Mouse (Mus musculus): Measurements from ENCODE around the gene Dnm3. TPM values are rescaled to one million over a fixed set of nuclear protein-coding genes. Genes with fewer than 3 reads are reported as not detected.

The Dnm3 gene
- polyA plus RNA-seq, 1 experiment: 3.0 TPM

DNA sequence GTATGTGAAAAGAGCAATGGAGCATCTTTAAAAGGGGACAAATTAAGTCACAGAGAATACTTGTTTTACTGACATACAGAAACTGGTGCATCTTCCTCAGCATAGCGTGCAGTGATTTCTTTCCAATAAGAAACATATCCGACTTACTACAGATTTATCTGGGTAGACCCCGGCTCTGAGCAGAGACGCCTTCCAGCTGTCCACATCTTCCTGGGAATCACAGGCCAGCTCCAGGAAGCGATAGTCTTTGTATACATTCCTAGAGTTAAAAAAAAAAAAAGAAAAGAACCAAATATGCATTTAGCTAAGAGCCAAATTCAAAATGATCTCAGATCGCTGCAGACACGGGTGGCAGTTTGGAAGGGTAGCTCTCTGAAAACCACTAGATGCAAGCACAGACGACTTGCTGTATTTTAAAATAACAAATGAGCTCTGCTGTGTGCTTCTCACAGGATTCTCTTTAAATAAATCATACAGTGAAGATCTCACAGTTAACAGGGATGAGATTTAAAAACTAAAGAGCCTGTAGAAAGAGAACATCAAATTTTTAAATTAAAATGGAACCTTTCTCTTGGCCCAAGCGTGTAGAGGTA is 393.9 kb downstream of the Dnm3 start:
- Histone ChIP-seq H3K36me3 (ENCODE audit: control insufficient read depth, insufficient read depth) (no peaks in the 10 kb centered on the region), H3K4me3 (no peak overlapping the region), H3K79me2 (ENCODE audit: control insufficient read depth, insufficient read depth) (no peaks in the 10 kb centered on the region), H3ac (ENCODE audit: control insufficient read depth, insufficient read length) (no peak overlapping the region), H3K27me3 (ENCODE audit: control insufficient read depth, insufficient read depth, insufficient read length) (no peaks in the 10 kb centered on the region), H3K4me2 (ENCODE audit: low read depth) (no peak overlapping the region)
- no peak for TF ChIP-seq MYOD1 (IDR thresholded peaks at IDR 0.05; ENCODE audit: control insufficient read depth in 1 of 3, insufficient read length in 2 of 3, low read depth in 2 of 3)
- no peak for TF ChIP-seq E2F4 (IDR thresholded peaks at IDR 0.05; ENCODE audit: insufficient read depth)
- TF ChIP-seq USF1 (IDR thresholded peaks at IDR 0.05; ENCODE audit: low read depth): no peak
- TF ChIP-seq REST (IDR thresholded peaks at IDR 0.05; ENCODE audit: insufficient read depth, insufficient read length): no peak
- TF ChIP-seq CEBPB (IDR thresholded peaks at IDR 0.05; ENCODE audit: insufficient read depth, poor library complexity, severe bottlenecking): no peak
- TF ChIP-seq SRF (IDR thresholded peaks at IDR 0.05; ENCODE audit: control insufficient read depth, insufficient read length, low read depth): no peak
- TF ChIP-seq TCF3 (IDR thresholded peaks at IDR 0.05; ENCODE audit: insufficient read length, low read depth): no peak
- TF ChIP-seq MYOG (IDR thresholded peaks at IDR 0.05; ENCODE audit: control insufficient read depth in 1 of 3, insufficient read depth in 1 of 3, insufficient read length in 2 of 3, low read depth in 2 of 3): no peak
- no peak for TF ChIP-seq TCF12 (IDR thresholded peaks at IDR 0.05; ENCODE audit: insufficient read depth, poor library complexity, severe bottlenecking)
- no peak for TF ChIP-seq POLR2A (IDR thresholded peaks at IDR 0.05; ENCODE audit: insufficient read length, low read depth)
- TF ChIP-seq MAX (IDR thresholded peaks at IDR 0.05; ENCODE audit: low read depth): no peak
- TF ChIP-seq POLR2AphosphoS2 (IDR thresholded peaks at IDR 0.05; ENCODE audit: insufficient read length, low read depth): no peak

- Histone ChIP-seq H3K4me2 (ENCODE audit: low read depth) (no peak overlapping the region), H3K36me3 (ENCODE audit: control insufficient read depth, insufficient read depth) (no peaks in the 10 kb centered on the region), H3K4me3 (no peak overlapping the region), H3K27me3 (ENCODE audit: control insufficient read depth, insufficient read depth, insufficient read length) (no peaks in the 10 kb centered on the region), H3K79me2 (ENCODE audit: control insufficient read depth, insufficient read depth) (no peaks in the 10 kb centered on the region), H3ac (ENCODE audit: control insufficient read depth, insufficient read length) (no peak overlapping the region)
- TF ChIP-seq CEBPB (IDR thresholded peaks at IDR 0.05; ENCODE audit: insufficient read depth, poor library complexity, severe bottlenecking) (no peak), MYOG (IDR thresholded peaks at IDR 0.05; ENCODE audit: control insufficient read depth in 1 of 3, insufficient read depth in 1 of 3, insufficient read length in 2 of 3, low read depth in 2 of 3) (no peak), E2F4 (IDR thresholded peaks at IDR 0.05; ENCODE audit: insufficient read depth) (no peak), REST (IDR thresholded peaks at IDR 0.05; ENCODE audit: insufficient read depth, insufficient read length) (no peak), MAX (IDR thresholded peaks at IDR 0.05; ENCODE audit: low read depth) (no peak), POLR2AphosphoS2 (IDR thresholded peaks at IDR 0.05; ENCODE audit: insufficient read length, low read depth) (no peak), TCF12 (IDR thresholded peaks at IDR 0.05; ENCODE audit: insufficient read depth, poor library complexity, severe bottlenecking) (no peak), POLR2A (IDR thresholded peaks at IDR 0.05; ENCODE audit: insufficient read length, low read depth) (no peak), USF1 (IDR thresholded peaks at IDR 0.05; ENCODE audit: low read depth) (no peak), SRF (IDR thresholded peaks at IDR 0.05; ENCODE audit: control insufficient read depth, insufficient read length, low read depth) (no peak), MYOD1 (IDR thresholded peaks at IDR 0.05; ENCODE audit: control insufficient read depth in 1 of 3, insufficient read length in 2 of 3, low read depth in 2 of 3) (no peak), TCF3 (IDR thresholded peaks at IDR 0.05; ENCODE audit: insufficient read length, low read depth) (no peak)
Measured at GRCm38 (mm10) chr1:162083354-162083753, 394.5 kb downstream of the Dnm3 start.

DNA sequence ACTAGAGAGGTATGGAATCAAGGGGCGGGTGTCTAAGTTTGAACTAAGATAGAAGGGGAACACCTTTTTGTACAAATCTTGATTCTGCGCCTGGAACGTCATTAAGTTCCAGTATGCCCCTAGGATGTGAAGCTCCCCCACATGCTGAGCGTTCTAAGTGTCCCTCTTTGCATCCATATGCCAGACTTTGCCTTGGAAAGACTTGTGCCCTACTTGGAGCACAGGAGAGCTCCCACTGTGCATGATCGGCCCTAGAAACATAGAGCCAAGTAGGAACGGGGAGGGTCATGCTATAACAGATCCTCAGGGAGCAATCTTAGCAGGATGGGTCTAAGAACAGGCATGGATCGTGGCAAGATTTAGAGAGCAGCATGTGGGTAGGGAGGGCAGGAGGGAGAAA is 395.1 kb downstream of the Dnm3 start:
- Histone ChIP-seq H3K4me2 (ENCODE audit: low read depth) (no peak overlapping the region), H3ac (ENCODE audit: control insufficient read depth, insufficient read length) (no peak overlapping the region), H3K79me2 (ENCODE audit: control insufficient read depth, insufficient read depth) (no peaks in the 10 kb centered on the region), H3K36me3 (ENCODE audit: control insufficient read depth, insufficient read depth) (no peaks in the 10 kb centered on the region), H3K27me3 (ENCODE audit: control insufficient read depth, insufficient read depth, insufficient read length) (no peaks in the 10 kb centered on the region), H3K4me3 (no peak overlapping the region)
- no peak for TF ChIP-seq MYOD1 (IDR thresholded peaks at IDR 0.05; ENCODE audit: control insufficient read depth in 1 of 3, insufficient read length in 2 of 3, low read depth in 2 of 3)
- no peak for TF ChIP-seq REST (IDR thresholded peaks at IDR 0.05; ENCODE audit: insufficient read depth, insufficient read length)
- TF ChIP-seq MYOG (IDR thresholded peaks at IDR 0.05; ENCODE audit: control insufficient read depth in 1 of 3, insufficient read depth in 1 of 3, insufficient read length in 2 of 3, low read depth in 2 of 3): no peak
- no peak for TF ChIP-seq POLR2A (IDR thresholded peaks at IDR 0.05; ENCODE audit: insufficient read length, low read depth)

DNA sequence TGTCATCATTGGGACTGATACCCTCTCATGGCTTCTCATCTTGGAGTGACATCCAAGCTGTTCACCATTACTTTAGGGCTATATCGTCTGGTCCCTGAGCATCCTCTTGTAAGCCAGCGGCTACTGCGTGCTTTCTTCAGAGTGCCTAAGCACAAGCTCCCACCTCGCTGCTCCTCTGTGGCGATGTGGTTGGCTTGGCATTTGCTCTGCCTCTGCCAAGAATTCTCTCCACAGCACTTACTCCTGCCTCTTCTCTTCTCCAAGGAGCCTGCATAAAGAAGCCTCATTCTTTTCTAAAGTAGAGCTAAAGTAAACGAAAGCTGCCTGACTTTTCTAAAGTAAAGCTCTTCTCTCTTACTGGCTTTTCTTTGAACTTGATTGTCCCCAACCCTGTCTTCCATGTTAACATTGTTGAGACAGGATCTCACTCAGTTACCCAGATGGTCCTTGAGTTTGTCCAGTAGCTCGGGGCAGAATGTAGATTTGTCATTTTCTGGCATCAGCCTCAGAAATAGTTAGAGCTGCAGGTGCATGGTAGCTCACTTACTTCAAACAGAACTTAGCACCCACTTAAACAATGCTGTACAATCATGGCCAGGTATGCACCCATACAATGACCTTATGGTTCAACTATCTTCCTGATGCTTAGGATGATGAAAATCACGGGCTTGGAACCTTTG is 396.0 kb downstream of the Dnm3 start:
- no peaks in the 10 kb centered on the region for H3K79me2 ChIP-seq (ENCODE audit: control insufficient read depth, insufficient read depth)
- H3K4me2 ChIP-seq (ENCODE audit: low read depth): no peak overlapping the region
- TF ChIP-seq SRF (IDR thresholded peaks at IDR 0.05; ENCODE audit: control insufficient read depth, insufficient read length, low read depth) (no peak), USF1 (IDR thresholded peaks at IDR 0.05; ENCODE audit: low read depth) (no peak), CEBPB (IDR thresholded peaks at IDR 0.05; ENCODE audit: insufficient read depth, poor library complexity, severe bottlenecking) (no peak), TCF12 (IDR thresholded peaks at IDR 0.05; ENCODE audit: insufficient read depth, poor library complexity, severe bottlenecking) (no peak), E2F4 (IDR thresholded peaks at IDR 0.05; ENCODE audit: insufficient read depth) (no peak), POLR2A (IDR thresholded peaks at IDR 0.05; ENCODE audit: insufficient read length, low read depth) (no peak), MYOG (IDR thresholded peaks at IDR 0.05; ENCODE audit: control insufficient read depth in 1 of 3, insufficient read depth in 1 of 3, insufficient read length in 2 of 3, low read depth in 2 of 3) (no peak), REST (IDR thresholded peaks at IDR 0.05; ENCODE audit: insufficient read depth, insufficient read length) (no peak), POLR2AphosphoS2 (IDR thresholded peaks at IDR 0.05; ENCODE audit: insufficient read length, low read depth) (no peak), TCF3 (IDR thresholded peaks at IDR 0.05; ENCODE audit: insufficient read length, low read depth) (no peak), MYOD1 (IDR thresholded peaks at IDR 0.05; ENCODE audit: control insufficient read depth in 1 of 3, insufficient read length in 2 of 3, low read depth in 2 of 3) (no peak), MAX (IDR thresholded peaks at IDR 0.05; ENCODE audit: low read depth) (no peak)
- H3ac ChIP-seq (ENCODE audit: control insufficient read depth, insufficient read length): no peak overlapping the region
- H3K36me3 ChIP-seq (ENCODE audit: control insufficient read depth, insufficient read depth): no peaks in the 10 kb centered on the region
- H3K27me3 ChIP-seq (ENCODE audit: control insufficient read depth, insufficient read depth, insufficient read length): no peaks in the 10 kb centered on the region
- no peak overlapping the region for H3K4me3 ChIP-seq
